Mouse (Mus musculus) ES-E14 (cell line): ENCODE measurements around the gene Polr2j. TPM values are rescaled to one million over a fixed set of nuclear protein-coding genes. Genes with fewer than 3 reads are reported as not detected.

Experiments
- DNase-seq: peaks from one replicate; pipeline ENCODE4 v3.0.0-alpha.2; 2013; ENCODE audit warnings: low read depth, low spot score
- H3K27ac ChIP-seq: 2 replicates; pipeline ENCODE4 v1.5.1; 2012; ENCODE audit warnings: low read depth, mild to moderate bottlenecking, low read length, moderate library complexity, mixed read lengths; ENCODE audit not compliant: poor library complexity, insufficient read depth, severe bottlenecking
- H3K36me3 ChIP-seq: 2 replicates; pipeline ENCODE4 v1.6.1; 2012; ENCODE audit warnings: mild to moderate bottlenecking, low read length, moderate library complexity, mixed read lengths; ENCODE audit not compliant: control insufficient read depth, poor library complexity, insufficient read depth, severe bottlenecking
- H3K4me1 ChIP-seq, 2 experiments: fragments of 150-350 bp in 1 of 2; sonication (generic) in 1 of 2; 2 replicates each; pipeline ENCODE4 v1.6.1; 2012; ENCODE audit warnings: low read length in 2 of 2, mild to moderate bottlenecking in 1 of 2, mixed read lengths in 1 of 2; ENCODE audit not compliant: control insufficient read depth in 2 of 2, insufficient read depth in 2 of 2, poor library complexity in 1 of 2
- H3K4me3 ChIP-seq, 2 experiments: fragments of 150-350 bp in 1 of 2; sonication (generic) in 1 of 2; 2 replicates each; pipeline ENCODE4 v1.5.1; 2012; ENCODE audit warnings: low read length in 2 of 2, low read depth in 1 of 2, mild to moderate bottlenecking in 1 of 2, mixed read lengths in 1 of 2; ENCODE audit not compliant: insufficient read depth in 1 of 2, poor library complexity in 1 of 2, severe bottlenecking in 1 of 2
- H3K9ac ChIP-seq: 2 replicates; pipeline ENCODE4 v1.6.1; 2012; ENCODE audit warnings: low read depth, mild to moderate bottlenecking, low read length, mixed read lengths; ENCODE audit not compliant: poor library complexity, insufficient read depth, severe bottlenecking
- H3K9me3 ChIP-seq: fragments of 150-350 bp; sonication (generic); 2 replicates; pipeline ENCODE4 v1.6.1; 2012; ENCODE audit warnings: low read depth, mild to moderate bottlenecking, low read length; ENCODE audit not compliant: control insufficient read depth, insufficient read depth
- CHD2 ChIP-seq: IDR thresholded peaks from 2 replicates; pipeline ENCODE4 v1.6.1; 2014; ENCODE audit warnings: mild to moderate bottlenecking, low read depth, low read length, inconsistent platforms
- HCFC1 ChIP-seq: IDR thresholded peaks from 2 replicates; pipeline ENCODE4 v1.6.1; 2012; ENCODE audit warnings: low read length, inconsistent platforms, borderline replicate concordance; ENCODE audit not compliant: insufficient read depth
- MAFK ChIP-seq: IDR thresholded peaks from 2 replicates; pipeline ENCODE4 v1.6.1; 2014; ENCODE audit warnings: mild to moderate bottlenecking, low read depth, low read length, inconsistent platforms; ENCODE audit not compliant: insufficient read depth
- ZC3H11A ChIP-seq: IDR thresholded peaks from 2 replicates; pipeline ENCODE4 v1.6.1; 2012; ENCODE audit warnings: low read depth, mild to moderate bottlenecking, inconsistent platforms, low read length, borderline replicate concordance
- ZNF384 ChIP-seq: IDR thresholded peaks from 2 replicates; pipeline ENCODE4 v1.6.1; 2012; ENCODE audit warnings: low read depth, low read length, inconsistent platforms
- in situ Hi-C, 2 experiments: fragments of 600-800 bp; cut with MboI; formaldehyde crosslinking; loops; one replicate each; pipeline ENCODE4 v1.15.1; 2025; ENCODE audit warnings: low sequenced_read_pairs in 2 of 2, inconsistent platforms in 1 of 2; ENCODE audit not compliant: unreplicated experiment in 2 of 2
- total RNA-seq: library from RNA; depleted of rRNA; stranded (reverse); fragments of 300-350 nt; gene quantifications from 2 replicates; pipeline ENCODE4 v1.2.3, GENCODE M21; 2012

The Polr2j gene
- total RNA-seq, 1 experiment = 195 TPM

DNA sequence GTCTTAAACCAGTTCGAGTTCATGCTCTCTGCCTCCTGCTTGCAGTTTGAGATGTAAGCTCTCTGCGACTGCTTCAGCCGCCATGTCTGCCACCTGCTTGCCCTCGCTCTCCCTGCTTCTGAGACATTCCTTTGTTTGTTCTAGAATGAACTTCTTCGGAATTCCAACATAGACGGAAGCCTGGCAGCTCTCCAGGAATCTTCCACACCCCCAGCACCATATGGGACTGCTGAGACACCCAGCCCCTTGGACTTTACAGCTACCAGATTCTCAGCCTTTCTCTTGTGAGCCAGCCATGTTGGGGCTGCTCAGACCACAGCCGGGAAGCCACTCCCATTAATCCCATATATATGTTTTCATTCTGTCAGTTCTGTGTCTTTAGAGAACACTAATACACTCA lies 40.1 kb upstream of the Polr2j start:
- DNase-seq = no peak
- H3K9me3 ChIP-seq = no peaks in the 10 kb centered on the region
- no peak overlapping the region; the same call in 1 of the 2 replicates for H3K9ac ChIP-seq
- TF ChIP-seq MAFK = no peak
- no peak for TF ChIP-seq HCFC1
- TF ChIP-seq ZC3H11A = no peak
- TF ChIP-seq CHD2 = no peak
- H3K27ac ChIP-seq = peak overlapping the region; percentile 16; the same call in 1 of the 2 replicates
- no peaks in the 10 kb centered on the region for H3K36me3 ChIP-seq
- peaks cover 6 to 18% of the 10 kb centered on the region in 2 experiments; a peak in 2 of 4 replicates for H3K4me1 ChIP-seq
- in situ Hi-C loops = no loop called here
- H3K4me3 ChIP-seq = no peak overlapping the region

DNA sequence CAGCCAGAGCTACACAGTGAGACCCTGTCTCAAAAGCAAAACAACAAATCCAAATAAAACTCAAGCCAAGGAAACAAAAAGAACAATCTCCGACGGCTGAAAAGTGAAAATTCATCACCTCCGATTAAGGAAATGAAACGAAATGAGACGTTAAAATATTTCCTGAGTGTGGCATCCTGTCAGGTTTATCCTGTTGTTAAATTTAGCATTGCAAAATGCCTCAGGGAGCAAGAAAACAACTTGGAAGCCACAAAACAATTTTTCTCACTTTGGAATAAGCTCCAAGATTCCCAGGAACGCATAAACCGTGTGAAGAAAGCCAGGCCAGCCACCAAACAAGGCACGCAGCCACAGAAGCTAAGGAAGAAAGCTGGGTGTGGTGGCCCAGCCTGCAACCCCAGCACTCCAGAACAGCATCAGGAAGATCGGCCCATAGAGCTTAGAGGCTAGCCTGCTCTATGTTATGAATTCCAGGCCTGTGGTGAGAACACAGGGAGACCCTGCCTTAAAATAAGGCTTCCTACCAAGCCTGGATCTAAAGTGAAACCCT lies 39.4 kb upstream of the Polr2j start:
- DNase-seq = no peak
- Histone ChIP-seq H3K36me3 (no peaks in the 10 kb centered on the region), H3K9ac (no peak overlapping the region; the same call in 1 of the 2 replicates), H3K9me3 (no peaks in the 10 kb centered on the region), H3K4me3 (no peak overlapping the region), H3K4me1 (peaks cover 6 to 18% of the 10 kb centered on the region in 2 experiments; a peak in 2 of 4 replicates), H3K27ac (no peak overlapping the region; the same call in 1 of the 2 replicates)
- TF ChIP-seq ZC3H11A = no peak
- TF ChIP-seq HCFC1 = no peak
- TF ChIP-seq ZNF384 = no peak
- no peak for TF ChIP-seq MAFK
- no peak for TF ChIP-seq CHD2
- in situ Hi-C loops = no loop called here

DNA sequence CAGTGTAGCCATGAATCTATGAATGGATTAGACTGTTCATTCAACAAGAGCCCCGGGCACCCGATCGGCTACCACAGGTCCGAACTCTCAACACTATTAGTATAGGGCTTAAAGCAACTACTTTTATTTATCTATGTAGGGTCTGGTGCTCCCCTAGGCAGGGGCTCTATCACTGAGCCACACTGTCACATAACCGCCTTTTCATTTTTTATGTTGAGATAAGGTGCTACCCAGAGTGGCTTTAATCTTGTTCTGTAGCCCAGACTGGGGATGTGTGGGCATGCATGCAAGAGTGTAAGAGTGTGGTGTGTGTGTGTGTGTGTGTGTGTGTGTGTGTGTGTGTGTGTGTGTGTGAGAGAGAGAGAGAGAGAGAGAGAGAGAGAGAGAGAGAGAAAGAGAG lies 38.3 kb upstream of the Polr2j start:
- Histone ChIP-seq H3K9me3 (no peaks in the 10 kb centered on the region), H3K9ac (no peak overlapping the region), H3K4me1 (peaks cover 6 to 12% of the 10 kb centered on the region in 2 experiments; a peak in 2 of 4 replicates), H3K27ac (no peak overlapping the region), H3K4me3 (no peak overlapping the region), H3K36me3 (no peaks in the 10 kb centered on the region)
- DNase-seq = no peak
- in situ Hi-C loops = no loop called here
- TF ChIP-seq MAFK (no peak), ZC3H11A (no peak), CHD2 (no peak), ZNF384 (no peak), HCFC1 (no peak)

DNA sequence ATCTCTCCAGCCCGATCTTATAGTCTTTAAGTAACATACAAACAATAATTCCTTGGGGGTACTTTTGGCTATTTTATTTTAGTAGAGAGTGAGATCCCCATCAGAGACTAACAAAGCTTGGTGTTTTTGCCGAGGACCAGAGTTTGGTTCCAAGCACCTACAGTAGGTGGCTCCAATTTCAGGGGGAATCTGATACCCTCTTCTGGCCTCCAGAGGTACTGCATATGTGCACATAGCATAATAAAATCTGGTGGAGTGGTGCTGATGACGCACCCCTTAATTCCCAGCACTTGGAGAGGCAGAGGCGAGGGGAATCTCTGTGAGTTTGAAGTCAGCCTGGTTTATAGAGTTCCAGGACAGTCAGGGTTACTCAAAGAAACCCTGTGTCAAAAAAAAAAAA lies 34.1 kb upstream of the Polr2j start:
- no peak overlapping the region for H3K9ac ChIP-seq
- no peaks in the 10 kb centered on the region for H3K9me3 ChIP-seq
- H3K4me3 ChIP-seq = no peak overlapping the region
- TF ChIP-seq ZC3H11A (0 out of 2 replicates have a peak, but pooled peaks have one; percentile 10), MAFK (no peak)
- H3K4me1 ChIP-seq = peaks cover 5 to 13% of the 10 kb centered on the region in 2 experiments; a peak in 2 of 4 replicates
- no peak overlapping the region for H3K27ac ChIP-seq
- in situ Hi-C loops = no loop called here
- H3K36me3 ChIP-seq = no peaks in the 10 kb centered on the region
- no peak for DNase-seq

DNA sequence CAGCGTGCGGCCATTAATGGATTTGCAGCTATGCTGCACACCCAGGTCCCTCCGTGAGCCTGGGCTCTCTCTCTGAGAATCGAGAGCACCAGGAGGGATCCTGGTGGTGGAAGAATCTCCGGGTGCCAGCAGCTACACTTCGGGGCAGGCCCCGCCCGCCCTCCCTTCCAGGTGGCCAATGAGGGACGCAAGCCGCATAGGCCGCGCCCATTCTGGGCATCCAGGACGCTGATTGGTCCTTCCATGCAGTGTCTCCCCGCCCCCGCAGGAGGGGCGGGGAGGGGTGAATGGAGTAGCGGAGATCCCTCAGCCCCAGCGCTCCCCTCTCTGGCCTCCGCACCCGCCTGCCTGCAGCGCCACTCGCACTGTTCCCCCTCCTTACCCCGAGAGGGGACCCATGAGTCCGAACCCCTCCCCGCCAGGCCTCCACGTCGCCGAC lies 32.7 kb upstream of the Polr2j start, which contains the start of gene Rasa4:
Gene Rasa4 (plus strand): TSS at position 248 of the 439 bp plus-strand sequence.
- Histone ChIP-seq H3K36me3 (no peaks in the 10 kb centered on the region), H3K9me3 (no peaks in the 10 kb centered on the region), H3K27ac (no peak within 1 kb of the TSS), H3K9ac (peak within 1 kb of the TSS; percentile 33), H3K4me1 (peaks cover 4 to 18% of the 10 kb centered on the region in 2 experiments; a peak in 3 of 4 replicates), H3K4me3 (peak within 1 kb of the TSS; percentile 63 to 97)
- in situ Hi-C loops = no loop called here
- DNase-seq = peak; percentile 94
- TF ChIP-seq ZNF384 (no peak), ZC3H11A (no peak), MAFK (no peak)
